Comparison of ENCODE assay signal across 7 mouse cellular contexts in the genomic region with DNA sequence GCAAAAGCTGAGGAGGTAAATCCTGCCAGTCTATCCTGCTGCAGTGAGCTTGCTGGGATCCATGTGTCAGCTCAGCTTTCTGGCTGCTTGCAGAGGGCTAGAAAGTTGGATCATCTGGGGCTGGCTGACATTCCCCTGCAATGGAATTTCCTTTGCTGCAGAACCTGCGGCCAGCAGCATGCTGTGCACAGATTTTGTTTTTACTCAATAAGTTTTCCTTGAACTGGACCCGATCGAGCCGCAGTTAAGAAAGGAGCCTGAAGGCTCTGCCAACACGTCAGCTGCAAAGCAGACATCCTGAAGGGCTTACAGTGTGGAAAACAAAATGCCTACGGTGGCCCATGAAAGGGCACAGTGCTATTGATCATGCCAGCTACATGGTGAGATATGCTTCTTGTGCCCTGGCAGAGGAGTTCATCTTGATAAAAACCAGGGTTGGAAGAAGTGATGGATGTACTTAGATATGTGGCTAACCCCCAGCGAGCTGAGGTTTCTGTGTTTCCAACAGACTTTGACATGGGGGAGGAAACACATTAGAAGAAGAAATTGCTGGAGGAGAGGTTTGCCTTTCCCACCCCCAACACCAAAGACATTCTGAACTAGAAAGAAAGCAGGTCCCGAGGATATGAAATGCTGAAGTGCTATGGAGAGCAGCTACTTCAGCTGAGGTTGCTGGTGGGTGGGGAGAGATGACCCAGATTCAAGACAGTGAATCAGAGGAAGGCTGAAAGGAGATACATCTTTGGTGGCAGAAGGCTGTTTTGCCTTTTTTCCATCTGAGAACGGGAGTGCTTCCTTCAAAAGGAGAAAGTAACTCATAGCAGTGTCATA.
DNase-seq lines count a peak whose midpoint lies in the region; ATAC-seq lines count a peak whose summit lies in the region.

No protein-coding gene starts in this region.

- no peak overlapping the region for H3K9ac ChIP-seq in midbrain, embryonic 14.5 days (replicated peaks; ENCODE audit: low read length)
- no peak overlapping the region for H3K9ac ChIP-seq in midbrain, embryonic 16.5 days (ENCODE audit: low read depth, low read length)

- no peak for ATAC-seq in midbrain, embryonic 14.5 days (ENCODE audit: low FRiP score, low TSS enrichment)
- ATAC-seq in midbrain, embryonic 16.5 days: no peak
- ATAC-seq in erythroid progenitor cell, adult 5-6 weeks (replicated peaks; ENCODE audit: low FRiP score, poor library complexity, severe bottlenecking): no peak

- DNase-seq in midbrain, embryonic 14.5 days: peak; percentile 14
- peak; percentile 36 to 74 for DNase-seq in cerebellum, postnatal 14 days
- DNase-seq in gastrocnemius, postnatal 25 days: peak; percentile 58
- peak; percentile 50 for DNase-seq in left cerebral cortex, adult 11 months (ENCODE audit: low spot score)
- peak; percentile 13 for DNase-seq in retina, embryonic 14.5 days (ENCODE audit: low spot score)

- H3K36me3 ChIP-seq in midbrain, embryonic 14.5 days (ENCODE audit: control insufficient read depth, insufficient read depth, low read length): no peaks in the 10 kb centered on the region
- H3K36me3 ChIP-seq in midbrain, embryonic 16.5 days (ENCODE audit: control insufficient read depth, insufficient read depth, low read length): no peaks in the 10 kb centered on the region

- 67% methylated on average over 9 of the region's 9 CpGs for WGBS in midbrain, embryonic 14.5 days
- WGBS in midbrain, embryonic 16.5 days: 51% methylated on average over 9 of the region's 9 CpGs

- H3K4me2 ChIP-seq in midbrain, embryonic 14.5 days (ENCODE audit: low read length): no peak overlapping the region
- no peak overlapping the region for H3K4me2 ChIP-seq in midbrain, embryonic 16.5 days (ENCODE audit: low read length)

- no peak overlapping the region for H3K4me3 ChIP-seq in midbrain, embryonic 14.5 days (replicated peaks; ENCODE audit: low read depth, low read length)
- H3K4me3 ChIP-seq in midbrain, embryonic 16.5 days (ENCODE audit: low read depth, low read length): no peak overlapping the region

- no peaks in the 10 kb centered on the region for H3K9me3 ChIP-seq in midbrain, embryonic 14.5 days (ENCODE audit: control insufficient read depth, low read length)
- no peaks in the 10 kb centered on the region for H3K9me3 ChIP-seq in midbrain, embryonic 16.5 days (replicated peaks; ENCODE audit: control insufficient read depth, low read length, poor library complexity, severe bottlenecking)

- no peak overlapping the region for H3K27ac ChIP-seq in midbrain, embryonic 14.5 days (replicated peaks; ENCODE audit: low read depth, low read length)
- H3K27ac ChIP-seq in midbrain, embryonic 16.5 days (ENCODE audit: low read length): no peak overlapping the region

- no peaks in the 10 kb centered on the region for H3K4me1 ChIP-seq in midbrain, embryonic 14.5 days (ENCODE audit: control insufficient read depth, insufficient read depth, low read length)
- no peaks in the 10 kb centered on the region for H3K4me1 ChIP-seq in midbrain, embryonic 16.5 days (ENCODE audit: control insufficient read depth, insufficient read depth, low read length)

- H3K27me3 ChIP-seq in midbrain, embryonic 14.5 days (ENCODE audit: control insufficient read depth, insufficient read depth, low read length): no peaks in the 10 kb centered on the region
- H3K27me3 ChIP-seq in midbrain, embryonic 16.5 days (ENCODE audit: control insufficient read depth, insufficient read depth, low read depth, low read length): no peaks in the 10 kb centered on the region
